Mouse (Mus musculus): Measurements from ENCODE around the gene Chpt1. TPM values are rescaled to one million over a fixed set of nuclear protein-coding genes. Genes with fewer than 3 reads are reported as not detected.

The Chpt1 gene
- polyA plus RNA-seq (2012; rRNA removed), result 9.8 and 13.2 TPM in 2 replicates

GRCm38 (mm10) chr10:88503421-88504314 is at the start of gene Chpt1:
Gene Chpt1 (minus strand): TSS chr10:88504073.
- Histone ChIP-seq H3K4me3 (ENCODE audit: extremely low read depth, insufficient read depth, insufficient read length) (peak within 1 kb of the TSS; percentile 79), H3K27me3 (ENCODE audit: control insufficient read depth, insufficient read depth, low read length) (no peaks in the 10 kb centered on the region), H3K4me1 (ENCODE audit: control insufficient read depth, insufficient read depth, insufficient read length) (no peaks in the 10 kb centered on the region), H3K27ac (ENCODE audit: insufficient read depth, low read length) (peak within 1 kb of the TSS; percentile 42; the same call in 1 of the 2 replicates), H3K36me3 (ENCODE audit: control insufficient read depth, insufficient read depth, low read length) (no peaks in the 10 kb centered on the region)
- 1% methylated on average over 72 of the region's 80 CpGs for WGBS
- DNase-seq (ENCODE audit: low read depth in 1 of 2, low spot score in 2 of 2), result peak; percentile 49 to 81
- TF ChIP-seq CTCF (IDR thresholded peaks at IDR 0.05; ENCODE audit: extremely low read depth, insufficient read depth, insufficient read length, insufficient replicate concordance), result no peak
- no peak for TF ChIP-seq POLR2A (IDR thresholded peaks at IDR 0.05; ENCODE audit: low read depth, low read length)

DNA sequence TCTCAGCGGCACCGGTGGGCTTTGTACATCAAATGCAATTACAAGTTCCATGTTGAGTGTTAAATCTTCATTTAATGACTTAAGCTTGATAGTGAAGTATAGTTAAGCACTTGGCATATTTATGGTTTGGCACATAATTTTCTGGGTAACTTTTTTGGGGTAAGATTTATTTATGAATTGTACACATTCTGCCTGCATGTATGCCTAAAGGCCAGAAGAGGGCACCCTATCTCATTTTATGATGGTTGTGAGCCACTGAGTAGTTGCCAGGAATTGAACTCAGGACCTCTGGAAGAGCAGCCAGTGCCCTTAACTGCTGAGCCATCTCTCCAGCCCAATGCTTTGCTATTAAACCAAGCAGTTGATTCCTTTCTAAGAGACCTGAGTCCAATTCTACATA is 48.9 kb upstream of the Chpt1 start:
- Histone ChIP-seq H3K27me3 (ENCODE audit: control insufficient read depth, insufficient read depth, low read length) (no peaks in the 10 kb centered on the region), H3K4me1 (ENCODE audit: control insufficient read depth, insufficient read depth, insufficient read length) (no peaks in the 10 kb centered on the region), H3K4me3 (ENCODE audit: extremely low read depth, insufficient read depth, insufficient read length) (no peak overlapping the region), H3K27ac (ENCODE audit: insufficient read depth, low read length) (no peak overlapping the region), H3K36me3 (ENCODE audit: control insufficient read depth, insufficient read depth, low read length) (no peaks in the 10 kb centered on the region)
- no peak for TF ChIP-seq CTCF (IDR thresholded peaks at IDR 0.05; ENCODE audit: extremely low read depth, insufficient read depth, insufficient read length, insufficient replicate concordance)
- no peak for TF ChIP-seq POLR2A (IDR thresholded peaks at IDR 0.05; ENCODE audit: low read depth, low read length)
- DNase-seq (ENCODE audit: low read depth in 1 of 2, low spot score in 2 of 2), result no peak
- WGBS, result 95% methylated on average over 2 of the region's 2 CpGs

DNA sequence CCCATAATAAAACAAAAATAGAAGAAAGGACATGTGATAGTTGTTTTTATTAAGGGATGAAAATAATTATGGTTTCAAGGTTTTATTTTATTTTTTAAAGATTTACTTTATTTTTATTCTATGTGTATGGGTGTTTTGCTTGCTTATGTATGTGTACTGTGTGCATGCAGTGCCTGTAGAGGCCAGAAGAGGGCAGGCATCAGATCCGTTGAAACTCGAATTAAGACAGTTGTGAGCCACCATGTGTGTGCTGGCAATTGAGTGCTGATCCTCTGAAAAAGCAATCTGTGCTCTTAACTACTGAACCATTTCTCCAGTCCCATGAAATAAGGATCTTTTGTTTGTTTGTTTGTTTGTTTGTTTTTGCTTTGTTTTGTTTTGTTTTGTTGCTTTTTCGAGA is 46.4 kb upstream of the Chpt1 start:
- 83% methylated on average over 3 of the region's 3 CpGs for WGBS
- H3K27ac ChIP-seq (ENCODE audit: insufficient read depth, low read length), result no peak overlapping the region
- TF ChIP-seq CTCF (IDR thresholded peaks at IDR 0.05; ENCODE audit: extremely low read depth, insufficient read depth, insufficient read length, insufficient replicate concordance) (no peak), POLR2A (IDR thresholded peaks at IDR 0.05; ENCODE audit: low read depth, low read length) (no peak)

DNA sequence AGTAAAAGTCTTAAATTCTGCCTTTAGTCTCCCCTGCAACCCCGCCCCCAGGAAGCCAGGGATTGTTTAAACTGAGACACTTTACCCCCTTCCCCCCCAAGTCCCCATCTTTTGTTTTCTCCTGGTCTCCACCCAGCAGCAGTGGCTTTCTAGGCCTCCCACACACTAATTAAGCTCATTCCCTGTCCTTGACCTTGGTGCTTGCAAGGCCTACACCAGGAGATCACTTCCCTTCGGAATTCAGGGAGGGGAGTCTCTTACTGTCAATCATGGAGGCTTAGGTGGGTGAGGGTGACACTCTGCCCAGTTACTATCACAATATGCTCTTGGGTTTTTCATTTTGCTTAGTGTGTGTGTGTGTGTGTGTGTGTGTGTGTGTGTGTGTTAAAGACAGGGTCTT is 43.8 kb upstream of the Chpt1 start:
- no peak overlapping the region for H3K4me3 ChIP-seq (ENCODE audit: extremely low read depth, insufficient read depth, insufficient read length)
- H3K36me3 ChIP-seq (ENCODE audit: control insufficient read depth, insufficient read depth, low read length), result no peaks in the 10 kb centered on the region
- TF ChIP-seq POLR2A (IDR thresholded peaks at IDR 0.05; ENCODE audit: low read depth, low read length) (no peak), CTCF (IDR thresholded peaks at IDR 0.05; ENCODE audit: extremely low read depth, insufficient read depth, insufficient read length, insufficient replicate concordance) (no peak)
- 74% methylated on average over 2 of the region's 2 CpGs for WGBS
- H3K27me3 ChIP-seq (ENCODE audit: control insufficient read depth, insufficient read depth, low read length), result no peaks in the 10 kb centered on the region
- no peak overlapping the region for H3K27ac ChIP-seq (ENCODE audit: insufficient read depth, low read length)
- DNase-seq (ENCODE audit: low read depth in 1 of 2, low spot score in 2 of 2), result no peak
- H3K4me1 ChIP-seq (ENCODE audit: control insufficient read depth, insufficient read depth, insufficient read length), result no peaks in the 10 kb centered on the region

More for the DNA sequence above, 46.4 kb upstream of the Chpt1 start:
- no peak overlapping the region for H3K4me3 ChIP-seq (ENCODE audit: extremely low read depth, insufficient read depth, insufficient read length)
- no peaks in the 10 kb centered on the region for H3K4me1 ChIP-seq (ENCODE audit: control insufficient read depth, insufficient read depth, insufficient read length)
- no peaks in the 10 kb centered on the region for H3K27me3 ChIP-seq (ENCODE audit: control insufficient read depth, insufficient read depth, low read length)
- no peak for DNase-seq (ENCODE audit: low read depth in 1 of 2, low spot score in 2 of 2)
- no peaks in the 10 kb centered on the region for H3K36me3 ChIP-seq (ENCODE audit: control insufficient read depth, insufficient read depth, low read length)

DNA sequence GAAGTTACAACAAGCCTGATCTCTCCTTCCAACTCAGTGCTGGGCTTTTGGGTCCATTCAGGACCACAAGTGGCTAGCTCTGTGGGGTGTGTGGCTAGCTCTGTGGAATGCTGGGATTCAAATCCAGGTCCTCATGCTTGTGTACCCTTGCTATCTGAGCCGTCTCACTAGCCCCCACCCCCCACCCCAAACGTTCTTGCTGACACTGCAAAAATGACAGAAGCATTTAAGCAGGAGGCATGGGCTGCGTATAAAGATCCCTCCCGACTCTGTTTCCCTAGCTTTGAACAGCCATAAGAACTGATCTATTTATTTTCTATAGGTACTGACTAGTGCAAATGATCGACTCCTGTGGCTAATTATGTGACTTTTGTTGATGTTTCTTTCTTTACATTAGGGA is 26.8 kb upstream of the Chpt1 start:
- no peaks in the 10 kb centered on the region for H3K4me1 ChIP-seq (ENCODE audit: control insufficient read depth, insufficient read depth, insufficient read length)
- no peaks in the 10 kb centered on the region for H3K36me3 ChIP-seq (ENCODE audit: control insufficient read depth, insufficient read depth, low read length)
- WGBS, result 72% methylated on average over 5 of the region's 5 CpGs
- DNase-seq (ENCODE audit: low read depth in 1 of 2, low spot score in 2 of 2), result no peak
- no peak overlapping the region for H3K27ac ChIP-seq (ENCODE audit: insufficient read depth, low read length)
- TF ChIP-seq POLR2A (IDR thresholded peaks at IDR 0.05; ENCODE audit: low read depth, low read length) (no peak), CTCF (IDR thresholded peaks at IDR 0.05; ENCODE audit: extremely low read depth, insufficient read depth, insufficient read length, insufficient replicate concordance) (no peak)
- H3K27me3 ChIP-seq (ENCODE audit: control insufficient read depth, insufficient read depth, low read length), result no peaks in the 10 kb centered on the region
- H3K4me3 ChIP-seq (ENCODE audit: extremely low read depth, insufficient read depth, insufficient read length), result no peak overlapping the region

- no peak for TF ChIP-seq CTCF (IDR thresholded peaks at IDR 0.05; ENCODE audit: extremely low read depth, insufficient read depth, insufficient read length, insufficient replicate concordance)
- Histone ChIP-seq H3K36me3 (ENCODE audit: control insufficient read depth, insufficient read depth, low read length) (no peaks in the 10 kb centered on the region), H3K27me3 (ENCODE audit: control insufficient read depth, insufficient read depth, low read length) (no peaks in the 10 kb centered on the region), H3K27ac (ENCODE audit: insufficient read depth, low read length) (no peak overlapping the region), H3K4me1 (ENCODE audit: control insufficient read depth, insufficient read depth, insufficient read length) (no peaks in the 10 kb centered on the region), H3K4me3 (ENCODE audit: extremely low read depth, insufficient read depth, insufficient read length) (no peak overlapping the region)
- no peak for DNase-seq (ENCODE audit: low read depth in 1 of 2, low spot score in 2 of 2)
- WGBS, result 90% methylated on average over 2 of the region's 2 CpGs
Measured at GRCm38 (mm10) chr10:88524016-88524415, 20.1 kb upstream of the Chpt1 start.

DNA sequence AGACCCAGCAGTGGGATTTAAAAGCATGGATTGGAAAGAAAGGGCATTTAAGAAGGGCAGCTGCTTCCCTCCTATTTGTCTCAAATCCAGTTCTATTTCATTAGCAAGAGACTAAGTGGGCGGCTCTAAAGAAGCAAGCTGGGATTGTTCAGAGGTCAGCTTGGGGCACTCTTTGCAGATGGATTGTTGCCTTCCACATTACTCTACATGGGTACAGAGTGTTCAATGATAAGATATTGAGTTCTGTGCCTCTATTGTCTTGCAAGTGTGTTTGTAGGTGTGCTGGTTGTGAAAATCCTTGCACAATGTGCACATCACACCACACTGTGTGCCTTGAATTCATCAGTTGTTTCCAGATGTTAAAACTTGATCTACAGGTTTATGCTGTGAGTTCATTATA is 19.3 kb upstream of the Chpt1 start:
- DNase-seq (ENCODE audit: low read depth in 1 of 2, low spot score in 2 of 2), result no peak
- 92% methylated on average over 1 of the region's 1 CpGs for WGBS
- H3K27ac ChIP-seq (ENCODE audit: insufficient read depth, low read length), result no peak overlapping the region
- no peak for TF ChIP-seq CTCF (IDR thresholded peaks at IDR 0.05; ENCODE audit: extremely low read depth, insufficient read depth, insufficient read length, insufficient replicate concordance)
- no peak for TF ChIP-seq POLR2A (IDR thresholded peaks at IDR 0.05; ENCODE audit: low read depth, low read length)
- no peaks in the 10 kb centered on the region for H3K4me1 ChIP-seq (ENCODE audit: control insufficient read depth, insufficient read depth, insufficient read length)
- no peaks in the 10 kb centered on the region for H3K36me3 ChIP-seq (ENCODE audit: control insufficient read depth, insufficient read depth, low read length)
- no peak overlapping the region for H3K4me3 ChIP-seq (ENCODE audit: extremely low read depth, insufficient read depth, insufficient read length)
- no peaks in the 10 kb centered on the region for H3K27me3 ChIP-seq (ENCODE audit: control insufficient read depth, insufficient read depth, low read length)
